Mouse (Mus musculus): ENCODE measurements around the gene Xrcc4. TPM values are rescaled to one million over a fixed set of nuclear protein-coding genes. Genes with fewer than 3 reads are reported as not detected.

Xrcc4 gene
- total and polyA plus RNA-seq, 3 experiments = 0.66 to 23.9 (median 17.8) TPM

DNA sequence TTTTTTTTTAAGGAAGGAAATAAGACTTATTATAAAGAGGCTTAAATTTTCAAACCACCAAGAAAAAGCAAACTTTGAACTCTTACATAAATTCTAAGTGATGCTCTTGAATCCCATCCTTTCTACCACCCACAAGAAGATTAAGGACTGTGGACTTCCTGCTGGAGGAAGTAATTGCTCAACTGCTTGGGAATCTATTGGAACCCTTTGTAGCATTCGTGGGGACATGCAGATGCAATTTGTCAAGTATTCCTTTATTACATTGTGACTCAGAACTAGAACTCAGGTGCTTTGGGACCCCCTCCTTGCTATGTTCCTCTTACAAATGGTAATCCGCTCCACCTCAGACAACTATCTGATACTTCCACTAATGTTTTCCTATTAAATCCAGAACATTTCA is 351.1 kb downstream of the Xrcc4 start:
- no peak overlapping the region for H3K4me3 ChIP-seq (ENCODE audit: low read depth, low read length)
- no peak for TF ChIP-seq POLR2AphosphoS5 (IDR thresholded peaks at IDR 0.05; ENCODE audit: insufficient replicate concordance, low read depth, low read length)
- TF ChIP-seq CTCF (IDR thresholded peaks at IDR 0.05; ENCODE audit: low read depth, low read length) = no peak
- no peak for TF ChIP-seq GATA1 (IDR thresholded peaks at IDR 0.05; ENCODE audit: borderline replicate concordance, low read length)
- TF ChIP-seq TAL1 (conservative IDR thresholded peaks at IDR 0.05; ENCODE audit: low read depth, low read length) = no peak
- TF ChIP-seq GATA2 (IDR thresholded peaks at IDR 0.05; ENCODE audit: borderline replicate concordance, low read depth, low read length) = no peak
- peaks cover 33% of the 10 kb centered on the region for H3K27me3 ChIP-seq (ENCODE audit: insufficient read depth, low read length)
- peaks cover 20% of the 10 kb centered on the region for H3K4me1 ChIP-seq (ENCODE audit: insufficient read depth, low read depth, low read length)
- no peaks in the 10 kb centered on the region for H3K36me3 ChIP-seq (replicated peaks)
- ATAC-seq (ENCODE audit: extremely low read depth, insufficient number of reproducible peaks, low FRiP score, poor library complexity, severe bottlenecking) (no peak), DNase-seq (ENCODE audit: low spot score) (no peak)
- no peaks in the 10 kb centered on the region for H3K9me3 ChIP-seq (replicated peaks)

DNA sequence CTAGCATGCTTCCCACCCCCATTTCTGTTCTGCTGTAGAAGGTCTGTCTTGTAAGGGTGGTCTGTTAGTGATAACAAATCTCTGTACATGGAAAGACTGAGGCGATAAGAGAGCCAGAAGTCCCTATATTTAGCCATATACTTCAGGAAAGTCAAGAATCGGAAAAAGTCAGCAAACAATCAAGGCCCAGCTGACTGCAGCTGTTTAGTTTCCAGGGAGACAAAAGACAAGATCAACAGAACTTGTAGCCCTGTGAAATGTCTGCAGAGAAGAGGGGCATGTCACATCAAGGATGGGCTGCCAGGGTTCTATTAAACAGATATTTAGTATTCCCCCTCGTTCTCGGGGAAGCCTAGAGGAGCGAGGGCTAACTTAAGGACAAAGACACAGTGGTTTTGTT is 354.3 kb downstream of the Xrcc4 start:
- Histone ChIP-seq H3K9me3 (replicated peaks) (no peaks in the 10 kb centered on the region), H3K27me3 (ENCODE audit: insufficient read depth, low read length) (peaks cover 8% of the 10 kb centered on the region), H3K4me1 (ENCODE audit: insufficient read depth, low read depth, low read length) (peaks cover 13% of the 10 kb centered on the region), H3K36me3 (replicated peaks) (no peaks in the 10 kb centered on the region), H3K4me3 (ENCODE audit: low read depth, low read length) (no peak overlapping the region)
- DNase-seq (ENCODE audit: low spot score) (no peak), ATAC-seq (ENCODE audit: extremely low read depth, insufficient number of reproducible peaks, low FRiP score, poor library complexity, severe bottlenecking) (no peak)
- TF ChIP-seq POLR2AphosphoS5 (IDR thresholded peaks at IDR 0.05; ENCODE audit: insufficient replicate concordance, low read depth, low read length) (no peak), GATA2 (IDR thresholded peaks at IDR 0.05; ENCODE audit: borderline replicate concordance, low read depth, low read length) (no peak), CTCF (IDR thresholded peaks at IDR 0.05; ENCODE audit: low read depth, low read length) (no peak), TAL1 (conservative IDR thresholded peaks at IDR 0.05; ENCODE audit: low read depth, low read length) (no peak), GATA1 (IDR thresholded peaks at IDR 0.05; ENCODE audit: borderline replicate concordance, low read length) (no peak)

DNA sequence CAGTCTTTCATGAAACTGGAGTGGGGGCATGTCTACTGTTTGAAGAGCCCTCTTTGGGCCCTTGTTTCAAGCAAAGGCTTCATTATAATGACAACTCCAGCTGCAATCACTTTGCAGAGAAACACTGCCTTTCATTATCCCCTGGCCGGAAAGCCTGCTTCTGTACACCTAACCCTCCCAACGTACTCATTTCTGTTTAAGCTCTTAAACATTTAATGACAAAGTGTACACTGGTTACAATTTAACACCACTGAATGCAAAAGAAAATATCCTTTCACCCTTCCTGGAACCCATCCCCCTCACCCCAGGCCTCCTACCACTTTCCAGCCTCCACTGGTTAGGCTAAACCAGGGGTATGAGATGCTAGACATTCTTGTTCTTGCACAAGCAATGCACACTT is 362.9 kb downstream of the Xrcc4 start:
- DNase-seq (ENCODE audit: low spot score) (no peak), ATAC-seq (ENCODE audit: extremely low read depth, insufficient number of reproducible peaks, low FRiP score, poor library complexity, severe bottlenecking) (no peak)
- Histone ChIP-seq H3K36me3 (replicated peaks) (no peaks in the 10 kb centered on the region), H3K27me3 (ENCODE audit: insufficient read depth, low read length) (no peaks in the 10 kb centered on the region), H3K9me3 (replicated peaks) (no peaks in the 10 kb centered on the region), H3K4me3 (ENCODE audit: low read depth, low read length) (no peak overlapping the region), H3K4me1 (ENCODE audit: insufficient read depth, low read depth, low read length) (no peaks in the 10 kb centered on the region)
- TF ChIP-seq TAL1 (conservative IDR thresholded peaks at IDR 0.05; ENCODE audit: low read depth, low read length) (no peak), POLR2AphosphoS5 (IDR thresholded peaks at IDR 0.05; ENCODE audit: insufficient replicate concordance, low read depth, low read length) (no peak), GATA2 (IDR thresholded peaks at IDR 0.05; ENCODE audit: borderline replicate concordance, low read depth, low read length) (no peak), GATA1 (IDR thresholded peaks at IDR 0.05; ENCODE audit: borderline replicate concordance, low read length) (no peak), CTCF (IDR thresholded peaks at IDR 0.05; ENCODE audit: low read depth, low read length) (no peak)

Other genes starting within 250 kb of the Xrcc4 start
- gene Tmem167, start 485 bp downstream of the Xrcc4 start, total RNA-seq (2014; fragmentation: Nextera tagmentation) = 20.0 and 25.1 TPM in 2 replicates
- gene Tmem167, start 485 bp downstream of the Xrcc4 start, total RNA-seq (2017) = 31.2 and 33.0 TPM in 2 replicates
- 1.0 and 4.8 TPM in 2 replicates for gene Tmem167, start 485 bp downstream of the Xrcc4 start, polyA plus RNA-seq (2012)

Data from G1E (cell line).